Mouse (Mus musculus): ENCODE results near the gene Pik3r5. TPM values are rescaled to one million over a fixed set of nuclear protein-coding genes. Genes with fewer than 3 reads are reported as not detected.
A peak's percentile ranks its signal among the peaks of the same experiment; 100 is the strongest.

Gene Pik3r5
- 1.3 and 1.5 TPM in 2 replicates for polyA plus RNA-seq (2016; fragmentation: Nextera tagmentation; extraction: Ambion mirVana)

DNA sequence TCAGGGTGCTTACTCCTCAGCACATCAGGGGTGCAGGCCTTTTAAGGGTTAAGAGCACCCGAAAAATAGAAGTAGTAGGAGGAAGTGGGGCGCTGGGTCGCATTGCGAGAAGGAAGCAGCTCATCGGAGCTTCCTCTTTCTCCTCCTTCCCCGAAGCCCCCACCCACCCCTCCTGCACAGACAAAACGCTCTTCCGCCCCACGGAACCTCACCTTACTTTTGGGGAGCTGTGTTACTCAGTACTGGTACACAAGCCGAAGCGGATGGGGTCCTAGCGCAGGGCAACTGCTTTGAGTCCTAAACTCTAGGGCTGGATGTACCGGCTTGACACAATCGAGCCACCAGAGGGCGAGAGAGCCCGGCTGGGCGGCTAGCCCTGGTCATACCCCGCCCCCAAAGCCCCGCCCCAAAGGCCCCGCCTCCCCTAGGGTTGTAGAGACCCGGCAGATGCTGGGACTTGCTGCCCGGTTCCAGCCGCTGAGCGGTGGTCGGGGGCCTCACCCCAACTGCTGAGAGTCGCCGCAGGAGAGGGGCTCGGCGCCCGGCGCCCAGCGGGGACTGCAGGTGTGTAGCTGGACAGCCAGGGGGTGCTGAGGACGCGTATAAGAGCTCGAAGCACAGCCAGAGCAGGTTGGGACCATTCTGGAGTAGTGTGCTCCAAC, at the start of gene Pik3r5:
TSS of gene Pik3r5 (plus strand) at position 423 of the 662 bp plus-strand sequence.
- Histone ChIP-seq H3K4me1 (peaks cover 43% of the 10 kb centered on the region), H3K27me3 (ENCODE audit: low read depth, poor library complexity, severe bottlenecking) (peaks cover 54% of the 10 kb centered on the region), H3K36me3 (no peaks in the 10 kb centered on the region), H3K27ac (peak within 1 kb of the TSS; percentile 76), H3K4me3 (peak within 1 kb of the TSS; percentile 62), H3K9me3 (replicated peaks) (no peaks in the 10 kb centered on the region)
- DNase-seq (ENCODE audit: low spot score), result peak; percentile 92
- 11% methylated on average over 35 of the region's 35 CpGs for WGBS

DNA sequence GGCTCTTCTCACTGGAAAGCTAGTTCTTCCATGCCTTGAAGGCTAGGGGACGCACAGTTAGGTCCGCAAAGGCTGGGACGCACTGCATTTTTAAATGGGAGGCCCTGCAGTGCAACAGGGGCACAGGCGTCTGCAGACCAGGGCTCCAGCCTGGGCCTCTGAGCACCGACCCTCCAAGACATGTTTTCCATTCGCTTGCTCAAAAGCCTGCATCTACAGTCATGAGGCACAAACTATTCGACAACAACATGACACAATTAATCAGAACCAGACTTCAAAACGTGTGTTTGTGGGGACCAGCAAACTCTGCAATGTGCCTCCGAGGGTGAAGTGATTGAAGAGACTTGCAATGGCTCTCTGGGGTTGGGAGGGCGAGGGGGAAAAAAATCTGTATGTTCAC, 48.4 kb upstream of the Pik3r5 start:
- Histone ChIP-seq H3K27ac (no peak overlapping the region), H3K27me3 (ENCODE audit: low read depth, poor library complexity, severe bottlenecking) (peaks cover 89% of the 10 kb centered on the region), H3K4me1 (peaks cover 67% of the 10 kb centered on the region), H3K9me3 (replicated peaks) (no peaks in the 10 kb centered on the region), H3K36me3 (no peaks in the 10 kb centered on the region), H3K4me3 (peak overlapping the region; percentile 74)
- DNase-seq (ENCODE audit: low spot score), result peak; percentile 61
- 3% methylated on average over 10 of the region's 10 CpGs for WGBS

- H3K27ac ChIP-seq, result peak overlapping the region; percentile 86; the same call in 1 of the 2 replicates
- no peaks in the 10 kb centered on the region for H3K9me3 ChIP-seq (replicated peaks)
- DNase-seq (ENCODE audit: low spot score), result no peak
- no peaks in the 10 kb centered on the region for H3K36me3 ChIP-seq
- H3K27me3 ChIP-seq (ENCODE audit: low read depth, poor library complexity, severe bottlenecking), result peaks cover 95% of the 10 kb centered on the region
- peaks cover 61% of the 10 kb centered on the region for H3K4me1 ChIP-seq
- WGBS, result 5% methylated on average over 12 of the region's 12 CpGs
- peak overlapping the region; percentile 74 for H3K4me3 ChIP-seq
Measured at GRCm38 (mm10) chr11:68384131-68384530, 47.8 kb upstream of the Pik3r5 start.

- DNase-seq (ENCODE audit: low spot score), result peak; percentile 68
- Histone ChIP-seq H3K36me3 (no peaks in the 10 kb centered on the region), H3K9me3 (replicated peaks) (no peaks in the 10 kb centered on the region), H3K4me3 (peak overlapping the region; percentile 74), H3K4me1 (peaks cover 58% of the 10 kb centered on the region), H3K27me3 (ENCODE audit: low read depth, poor library complexity, severe bottlenecking) (peaks cover 96% of the 10 kb centered on the region), H3K27ac (peak overlapping the region; percentile 86)
- WGBS, result under 1% methylated on average over 27 of the region's 27 CpGs
Measured at GRCm38 (mm10) chr11:68384592-68385020, 47.3 kb upstream of the Pik3r5 start.

DNA sequence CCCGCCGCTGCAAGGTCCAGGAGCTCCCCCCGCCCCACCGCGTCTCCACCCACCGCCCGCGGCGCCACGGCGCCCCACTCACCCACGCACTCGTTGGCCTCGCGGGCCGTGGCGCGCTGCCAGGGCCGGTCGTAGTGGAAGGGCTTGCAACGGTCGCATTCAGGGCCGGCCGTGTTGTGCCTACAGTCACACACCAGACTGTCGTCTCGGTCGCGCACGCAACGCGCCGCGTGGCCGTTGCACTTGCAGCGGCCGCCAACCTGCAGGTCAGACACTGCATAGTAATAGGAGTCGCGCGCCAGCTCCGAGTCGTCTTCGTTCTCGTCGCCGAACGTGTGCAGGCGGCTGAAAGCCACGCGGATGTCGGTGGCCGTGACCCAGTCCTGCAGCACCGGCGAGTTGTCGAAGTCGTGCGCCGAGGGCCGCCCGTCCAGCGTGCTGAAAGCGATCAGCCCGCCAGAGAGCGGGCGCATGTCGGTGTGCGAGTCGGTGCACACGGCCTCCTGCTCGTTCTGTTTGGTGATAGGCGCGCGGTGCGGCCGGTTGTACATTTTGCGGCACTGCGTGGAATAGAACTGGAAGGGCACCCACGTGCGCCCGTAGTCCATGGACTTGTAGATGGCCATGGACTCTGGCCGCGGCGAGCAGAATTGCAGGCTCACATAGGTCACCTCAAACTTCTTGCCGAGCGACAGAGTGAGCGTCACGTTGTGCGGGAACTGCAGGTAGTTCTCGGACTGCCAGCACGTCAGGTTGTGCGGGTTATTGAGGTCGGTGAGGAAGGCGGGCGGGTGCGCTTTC, 46.7 kb upstream of the Pik3r5 start:
- DNase-seq (ENCODE audit: low spot score), result peak; percentile 75
- WGBS, result under 1% methylated on average over 93 of the region's 94 CpGs
- Histone ChIP-seq H3K4me1 (peaks cover 60% of the 10 kb centered on the region), H3K27ac (peak overlapping the region; percentile 86), H3K36me3 (no peaks in the 10 kb centered on the region), H3K4me3 (peak overlapping the region; percentile 74), H3K9me3 (replicated peaks) (no peaks in the 10 kb centered on the region), H3K27me3 (ENCODE audit: low read depth, poor library complexity, severe bottlenecking) (peaks cover 99% of the 10 kb centered on the region)

DNA sequence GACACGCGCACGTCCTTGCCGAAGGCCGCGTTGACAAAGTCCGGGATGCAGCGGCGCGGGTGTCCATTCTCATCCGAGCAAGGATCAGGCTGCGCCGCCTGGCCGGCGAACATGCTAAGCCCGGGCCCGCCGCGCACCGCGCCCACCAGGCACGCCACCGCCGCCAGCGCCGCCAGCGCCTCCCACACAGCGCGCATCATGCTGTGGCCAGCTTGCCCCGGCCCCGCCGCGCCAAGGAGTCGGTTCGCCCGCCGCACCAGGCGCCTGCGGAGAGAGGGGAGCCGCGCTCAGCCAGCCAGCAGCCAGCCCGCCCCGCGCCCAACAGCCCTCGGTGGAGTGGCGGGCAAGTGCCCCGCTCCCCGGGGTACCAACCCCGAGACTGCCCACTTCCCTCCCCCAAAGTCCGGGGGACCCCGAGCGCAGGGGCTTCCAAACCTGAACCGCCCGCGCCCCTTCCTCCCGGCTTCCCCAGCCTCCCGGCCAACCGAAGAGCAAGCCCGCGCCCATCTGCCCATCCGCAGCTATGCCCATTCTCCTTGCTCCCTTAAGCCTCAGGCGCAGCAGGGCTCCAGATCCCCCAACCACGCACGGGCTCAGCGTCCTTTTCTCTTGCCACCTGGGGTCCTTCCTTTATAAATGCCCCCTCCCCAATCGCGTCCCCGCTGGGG, 45.9 kb upstream of the Pik3r5 start:
- DNase-seq (ENCODE audit: low spot score), result peak; percentile 81

DNA sequence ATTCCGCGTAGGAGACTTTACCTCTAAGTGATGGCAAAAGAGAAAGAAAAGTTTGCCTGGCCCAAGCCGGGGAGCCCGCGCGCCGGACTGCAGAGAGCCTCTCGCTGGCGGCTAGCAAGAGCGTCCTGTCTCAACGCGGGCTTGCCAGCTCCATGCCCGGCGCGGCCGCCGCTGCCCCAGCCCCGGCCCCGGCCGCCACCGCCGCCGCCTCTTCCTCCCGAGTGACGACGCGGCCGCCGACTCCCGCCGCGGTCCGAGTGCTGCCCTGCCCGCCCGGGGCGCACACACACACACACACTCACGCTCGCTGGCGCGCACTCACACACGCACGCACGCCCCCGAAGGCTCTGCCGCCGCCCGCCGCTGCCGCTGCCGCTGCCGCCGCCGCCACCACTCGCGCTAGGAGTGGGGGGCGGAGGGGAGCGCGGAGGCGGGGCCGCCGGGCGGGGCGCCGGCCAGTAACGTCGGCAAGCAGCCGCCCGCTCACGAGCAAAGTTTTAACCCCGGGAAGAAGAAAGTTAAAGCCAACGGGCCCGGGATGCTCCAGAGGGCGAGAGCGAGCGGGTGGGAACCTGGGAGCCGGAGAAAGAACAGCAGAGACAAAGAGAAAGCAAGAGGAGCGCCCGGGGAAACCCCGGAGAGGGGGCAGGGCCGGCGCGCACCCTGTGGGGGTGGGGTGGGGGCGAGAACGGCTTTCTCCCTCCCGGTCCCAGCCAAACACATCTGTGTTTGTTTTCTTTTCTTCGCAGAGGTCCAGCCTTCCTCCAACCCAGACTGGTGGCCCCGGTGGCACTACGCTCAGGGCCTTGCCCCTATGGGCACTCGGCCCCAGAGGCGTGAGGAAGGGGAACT, 45.1 kb upstream of the Pik3r5 start:
- Histone ChIP-seq H3K4me3 (peak overlapping the region; percentile 74), H3K36me3 (no peaks in the 10 kb centered on the region), H3K27ac (peak overlapping the region; percentile 86), H3K27me3 (ENCODE audit: low read depth, poor library complexity, severe bottlenecking) (peaks cover 99% of the 10 kb centered on the region), H3K9me3 (replicated peaks) (no peaks in the 10 kb centered on the region), H3K4me1 (peaks cover 71% of the 10 kb centered on the region)
- WGBS, result under 1% methylated on average over 90 of the region's 90 CpGs
- no peak for DNase-seq (ENCODE audit: low spot score)

More for the DNA sequence above, 45.9 kb upstream of the Pik3r5 start:
- Histone ChIP-seq H3K4me3 (peak overlapping the region; percentile 74), H3K27me3 (ENCODE audit: low read depth, poor library complexity, severe bottlenecking) (peaks cover 99% of the 10 kb centered on the region), H3K4me1 (peaks cover 68% of the 10 kb centered on the region), H3K36me3 (no peaks in the 10 kb centered on the region), H3K9me3 (replicated peaks) (no peaks in the 10 kb centered on the region), H3K27ac (peak overlapping the region; percentile 86)
- WGBS, result under 1% methylated on average over 68 of the region's 68 CpGs

GRCm38 (mm10) chr11:68387441-68387760, 44.5 kb upstream of the Pik3r5 start:
- 18% methylated on average over 4 of the region's 4 CpGs for WGBS
- Histone ChIP-seq H3K4me3 (peak overlapping the region; percentile 74), H3K4me1 (peaks cover 71% of the 10 kb centered on the region), H3K27ac (peak overlapping the region; percentile 86), H3K9me3 (replicated peaks) (no peaks in the 10 kb centered on the region), H3K36me3 (no peaks in the 10 kb centered on the region), H3K27me3 (ENCODE audit: low read depth, poor library complexity, severe bottlenecking) (peaks cover 100% of the 10 kb centered on the region)
- no peak for DNase-seq (ENCODE audit: low spot score)

GRCm38 (mm10) chr11:68387971-68388654, 43.8 kb upstream of the Pik3r5 start:
- no peak for DNase-seq (ENCODE audit: low spot score)
- 27% methylated on average over 11 of the region's 11 CpGs for WGBS
- Histone ChIP-seq H3K27ac (no peak overlapping the region), H3K27me3 (ENCODE audit: low read depth, poor library complexity, severe bottlenecking) (peaks cover 100% of the 10 kb centered on the region), H3K4me3 (0 out of 2 replicates have a peak overlapping the region, but pooled peaks have one; percentile 74), H3K4me1 (peaks cover 69% of the 10 kb centered on the region), H3K36me3 (no peaks in the 10 kb centered on the region), H3K9me3 (replicated peaks) (no peaks in the 10 kb centered on the region)

DNA sequence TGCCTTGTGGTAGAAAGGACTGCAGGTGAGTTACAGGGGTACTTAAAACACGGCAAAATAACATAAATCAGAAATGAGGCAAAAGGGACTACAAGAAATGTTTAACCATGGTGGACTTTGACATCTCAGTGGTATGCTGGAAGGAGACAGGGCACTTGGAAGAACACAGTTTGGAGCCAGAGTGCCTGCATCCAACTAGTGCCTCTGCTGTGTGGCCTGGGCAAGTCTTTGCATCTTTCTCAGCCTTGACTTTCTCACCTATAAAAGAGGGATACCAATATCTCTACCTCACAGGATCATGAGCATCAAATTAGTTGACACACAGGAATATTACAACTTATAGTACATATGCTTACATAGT, 43.3 kb upstream of the Pik3r5 start:
- 10% methylated on average over 1 of the region's 1 CpGs for WGBS
- Histone ChIP-seq H3K9me3 (replicated peaks) (no peaks in the 10 kb centered on the region), H3K4me1 (peaks cover 64% of the 10 kb centered on the region), H3K4me3 (no peak overlapping the region), H3K27ac (no peak overlapping the region), H3K36me3 (no peaks in the 10 kb centered on the region), H3K27me3 (ENCODE audit: low read depth, poor library complexity, severe bottlenecking) (peaks cover 98% of the 10 kb centered on the region)
- DNase-seq (ENCODE audit: low spot score), result no peak

DNA sequence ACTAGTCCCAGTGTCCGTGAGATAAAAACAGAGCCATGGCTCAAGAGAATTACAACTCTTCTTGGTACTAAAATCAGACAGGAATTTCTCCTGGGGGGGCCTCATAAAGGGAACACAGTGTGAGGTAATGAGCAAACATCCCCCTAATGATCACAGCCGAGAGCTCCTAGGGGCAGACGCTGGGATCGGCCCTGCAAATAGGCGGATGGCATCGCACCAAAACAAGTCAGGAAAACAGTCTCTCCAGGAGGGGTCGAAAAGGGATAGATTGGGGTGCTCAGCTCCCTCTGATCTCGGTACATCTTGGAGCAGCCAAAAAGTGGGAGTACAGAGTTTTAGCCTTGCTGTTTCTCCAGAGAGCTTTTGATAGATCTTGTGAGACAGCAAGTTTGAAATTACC, 42.3 kb upstream of the Pik3r5 start:
- Histone ChIP-seq H3K4me3 (no peak overlapping the region), H3K9me3 (replicated peaks) (no peaks in the 10 kb centered on the region), H3K27me3 (ENCODE audit: low read depth, poor library complexity, severe bottlenecking) (peaks cover 98% of the 10 kb centered on the region), H3K27ac (no peak overlapping the region), H3K4me1 (peaks cover 55% of the 10 kb centered on the region), H3K36me3 (no peaks in the 10 kb centered on the region)
- DNase-seq (ENCODE audit: low spot score), result no peak
- 1% methylated on average over 8 of the region's 8 CpGs for WGBS
